Mouse (Mus musculus) gastrocnemius, postnatal 36 days (tissue): ENCODE results near the gene Xk. TPM values are rescaled to one million over a fixed set of nuclear protein-coding genes. Genes with fewer than 3 reads are reported as not detected.
"Not testable (repeated sequence)": the region's sequence is repeated elsewhere in the genome, so short reads cannot be mapped to it uniquely, and the experiment has no call there.

Source experiments
- DNase-seq, 2 experiments: peaks; one replicate each; pipeline ENCODE4 v3.0.0; 2022
- intact Hi-C: fragments of 180-260 bp; cut with DNase I; formaldehyde crosslinking; loops from one replicate; pipeline ENCODE4 v1.15.1; 2025
- total RNA-seq, 2 experiments: library from RNA; stranded (reverse); gene quantifications; 2 replicates each; pipeline ENCODE4 v1.2.3; 2021

Gene Xk
- total RNA-seq, 2 experiments from 2014 or later = 3.5 to 4.2 TPM

GRCm38 (mm10) chrX:9302791-9303190 is 30.2 kb downstream of the Xk start:
- intact Hi-C loops = no loop called here
- no peak for DNase-seq

GRCm38 (mm10) chrX:9303455-9303854 is 30.9 kb downstream of the Xk start:
- no peak for DNase-seq
- intact Hi-C loops = no loop called here

- DNase-seq, intact Hi-C loops: not testable (repeated sequence)
Measured at GRCm38 (mm10) chrX:9316457-9316856, 43.9 kb downstream of the Xk start.

- DNase-seq, intact Hi-C loops: not testable (repeated sequence)
Measured at GRCm38 (mm10) chrX:9327954-9328353, 55.4 kb downstream of the Xk start.

GRCm38 (mm10) chrX:9332366-9332962 is 59.9 kb downstream of the Xk start:
- intact Hi-C loops, DNase-seq: not testable (repeated sequence)

- peak in 1 of 2 experiments; percentile 23 for DNase-seq
- intact Hi-C loops = not testable (repeated sequence)
Measured at GRCm38 (mm10) chrX:9333035-9333434, 60.5 kb downstream of the Xk start.

- intact Hi-C loops, DNase-seq: not testable (repeated sequence)
Measured at GRCm38 (mm10) chrX:9334996-9335395, 62.4 kb downstream of the Xk start.

- intact Hi-C loops, DNase-seq: not testable (repeated sequence)
Measured at GRCm38 (mm10) chrX:9350327-9350726, 77.8 kb downstream of the Xk start, which contains the start of gene H2al1k. Gene H2al1k, plus strand, starts transcription at chrX:9350627.

Other genes starting within 250 kb of the Xk start
- not detected for gene Fthl17e, start 239.3 kb upstream of the Xk start, total RNA-seq
- not detected for gene Fthl17f, start 209.7 kb upstream of the Xk start, total RNA-seq
- gene 4930402K13Rik, start 168.2 kb upstream of the Xk start, total RNA-seq = not detected
- gene Lancl3, start 72.9 kb upstream of the Xk start, total RNA-seq = under 1 TPM; 0.17 to 0.23 TPM
- gene Gm14862, start 15.9 kb upstream of the Xk start, total RNA-seq = not detected
- not detected for gene H2al1m, start 11.0 kb downstream of the Xk start, total RNA-seq
- gene H2al1k, start 77.9 kb downstream of the Xk start, total RNA-seq = not detected
- 1 to 10 TPM; 1.1 to 3.2 TPM for gene Cybb, start 215.0 kb downstream of the Xk start, total RNA-seq